Mouse (Mus musculus): ENCODE measurements around the gene Dolpp1. TPM values are rescaled to one million over a fixed set of nuclear protein-coding genes. Genes with fewer than 3 reads are reported as not detected.
"Not testable (repeated sequence)": the region's sequence is repeated elsewhere in the genome, so short reads cannot be mapped to it uniquely, and the experiment has no call there.

The Dolpp1 gene
- polyA plus RNA-seq, 1 experiment from 2014 or later: 53.2 TPM

DNA sequence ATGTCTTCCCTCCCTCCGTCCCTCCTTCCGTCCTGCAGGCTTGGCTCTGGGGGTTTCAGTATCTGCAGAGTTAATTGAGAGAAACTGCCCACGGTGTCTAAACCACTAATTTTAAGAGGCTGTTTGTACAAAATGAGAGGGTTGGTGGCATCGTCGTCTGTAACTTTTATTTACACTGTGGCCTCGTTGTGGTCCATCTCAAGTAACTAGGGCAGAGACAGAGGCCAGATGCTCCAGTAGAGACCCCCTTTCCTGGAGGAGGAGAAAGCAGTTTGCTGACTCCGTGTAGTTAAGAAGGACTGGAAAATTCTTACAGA lies 24.6 kb downstream of the Dolpp1 start:
- Histone ChIP-seq H3K36me3 (peaks cover 12% of the 10 kb centered on the region), H3K4me1 (peaks cover 56% of the 10 kb centered on the region), H3K9me3 (replicated peaks) (no peaks in the 10 kb centered on the region), H3K27ac (replicated peaks) (peak overlapping the region; percentile 99), H3K27me3 (ENCODE audit: low read depth, poor library complexity, severe bottlenecking) (peaks cover 18% of the 10 kb centered on the region), H3K4me3 (peak overlapping the region; percentile 94)
- DNase-seq (ENCODE audit: low spot score): no peak
- under 1% methylated on average over 7 of the region's 7 CpGs for WGBS

DNA sequence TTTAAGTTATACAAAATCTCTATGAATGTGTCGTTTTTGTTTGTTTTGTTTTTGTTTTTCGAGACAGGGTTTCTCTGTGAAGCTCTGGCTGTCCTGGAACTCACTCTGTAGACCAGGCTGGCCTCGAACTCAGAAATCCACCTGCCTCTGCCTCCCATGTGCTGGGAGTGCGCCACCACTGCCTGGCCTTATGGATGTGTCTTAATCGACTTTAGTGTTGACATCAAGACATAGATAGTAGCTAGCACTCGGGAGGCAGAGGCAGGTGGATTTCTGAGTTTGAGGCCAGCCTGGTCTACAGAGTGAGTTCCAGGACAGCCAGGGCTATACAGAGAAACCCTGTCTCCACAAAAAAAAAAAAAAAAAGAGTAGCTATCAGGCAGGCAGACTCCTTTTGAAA lies 25.1 kb downstream of the Dolpp1 start:
- H3K27ac ChIP-seq (replicated peaks): peak overlapping the region; percentile 99; the same call in 1 of the 2 replicates
- H3K4me3 ChIP-seq: peak overlapping the region; percentile 94
- peaks cover 56% of the 10 kb centered on the region for H3K4me1 ChIP-seq
- peaks cover 18% of the 10 kb centered on the region for H3K27me3 ChIP-seq (ENCODE audit: low read depth, poor library complexity, severe bottlenecking)
- WGBS: 80% methylated on average over 6 of the region's 6 CpGs
- not testable (repeated sequence) for H3K9me3 ChIP-seq (replicated peaks); H3K36me3 ChIP-seq; DNase-seq (ENCODE audit: low spot score)

DNA sequence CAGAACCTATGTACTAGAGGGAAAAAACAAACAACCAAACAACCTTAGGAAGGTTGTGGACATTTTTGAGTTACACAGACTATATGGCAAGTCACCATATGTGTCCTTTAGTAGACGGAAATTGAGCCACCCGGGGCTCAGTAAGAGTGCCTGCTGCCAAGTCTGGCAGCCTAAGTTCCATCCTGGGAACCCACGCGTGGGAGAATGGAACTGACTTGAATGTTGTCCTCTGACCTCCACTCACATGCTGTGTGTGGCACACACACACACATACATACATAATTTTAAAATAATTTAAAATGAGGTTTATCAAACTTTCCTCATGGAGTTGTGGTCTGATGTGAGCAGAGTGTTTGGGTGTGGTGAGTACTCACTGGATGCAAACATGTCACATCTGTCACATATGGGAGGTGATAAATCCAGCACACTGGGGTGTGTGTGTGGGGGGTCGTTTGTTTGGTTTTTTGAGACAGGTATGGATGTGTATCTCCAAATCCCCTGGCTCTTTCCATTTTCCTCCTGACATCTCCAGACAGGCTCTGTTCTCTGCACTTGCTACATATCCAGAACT lies 25.6 kb downstream of the Dolpp1 start:
- Histone ChIP-seq H3K36me3 (peaks cover 8% of the 10 kb centered on the region), H3K27ac (replicated peaks) (no peak overlapping the region), H3K4me3 (peak overlapping the region; percentile 26), H3K27me3 (ENCODE audit: low read depth, poor library complexity, severe bottlenecking) (peaks cover 18% of the 10 kb centered on the region), H3K4me1 (peaks cover 56% of the 10 kb centered on the region), H3K9me3 (replicated peaks) (no peaks in the 10 kb centered on the region)
- 84% methylated on average over 5 of the region's 5 CpGs for WGBS
- no peak for DNase-seq (ENCODE audit: low spot score)

- H3K27me3 ChIP-seq (ENCODE audit: low read depth, poor library complexity, severe bottlenecking): peaks cover 17% of the 10 kb centered on the region
- peaks cover 9% of the 10 kb centered on the region; the same call in 1 of the 2 replicates for H3K36me3 ChIP-seq
- peak overlapping the region; percentile 26 for H3K4me3 ChIP-seq
- H3K4me1 ChIP-seq: peaks cover 55% of the 10 kb centered on the region
- WGBS: 80% methylated on average over 6 of the region's 6 CpGs
- no peaks in the 10 kb centered on the region for H3K9me3 ChIP-seq (replicated peaks)
- no peak for DNase-seq (ENCODE audit: low spot score)
- H3K27ac ChIP-seq (replicated peaks): no peak overlapping the region
These were observed 26.2 kb downstream of the Dolpp1 start for GRCm38 (mm10) chr2:30418259-30418658.

GRCm38 (mm10) chr2:30419112-30419511 lies 27.1 kb downstream of the Dolpp1 start:
- H3K4me3 ChIP-seq: peak overlapping the region; percentile 30; the same call in 1 of the 2 replicates
- H3K4me1 ChIP-seq: peaks cover 46% of the 10 kb centered on the region
- H3K9me3 ChIP-seq (replicated peaks): no peaks in the 10 kb centered on the region
- H3K27ac ChIP-seq (replicated peaks): peak overlapping the region; percentile 65
- H3K36me3 ChIP-seq: peaks cover 9% of the 10 kb centered on the region; the same call in 1 of the 2 replicates
- WGBS: 39% methylated on average over 10 of the region's 10 CpGs
- no peak for DNase-seq (ENCODE audit: low spot score)
- H3K27me3 ChIP-seq (ENCODE audit: low read depth, poor library complexity, severe bottlenecking): peaks cover 9% of the 10 kb centered on the region

DNA sequence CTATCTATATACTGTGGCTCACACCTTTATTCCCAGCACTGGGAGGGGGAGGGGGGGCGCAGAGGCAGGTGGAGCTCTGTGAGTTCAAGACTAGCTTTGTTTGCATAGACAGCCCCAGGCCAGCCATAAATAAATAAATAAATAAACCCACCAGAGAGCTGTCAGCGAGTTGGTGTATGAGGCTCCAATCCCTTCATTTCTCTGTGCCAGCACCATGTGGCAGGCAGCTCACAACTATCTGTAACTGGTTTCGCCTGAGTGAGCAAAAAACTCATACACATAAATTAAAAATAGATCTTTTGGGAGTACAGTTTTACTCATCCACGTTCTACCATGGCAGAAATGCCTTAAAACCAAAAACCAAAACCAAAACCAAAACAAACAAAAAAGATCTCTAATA lies 29.4 kb downstream of the Dolpp1 start:
- Histone ChIP-seq H3K4me1 (peaks cover 30% of the 10 kb centered on the region), H3K36me3 (peaks cover 16% of the 10 kb centered on the region), H3K9me3 (replicated peaks) (no peaks in the 10 kb centered on the region), H3K27me3 (ENCODE audit: low read depth, poor library complexity, severe bottlenecking) (no peaks in the 10 kb centered on the region), H3K27ac (replicated peaks) (no peak overlapping the region), H3K4me3 (no peak overlapping the region)
- no peak for DNase-seq (ENCODE audit: low spot score)
- 87% methylated on average over 4 of the region's 4 CpGs for WGBS

GRCm38 (mm10) chr2:30429156-30429555 lies 37.1 kb downstream of the Dolpp1 start:
- Histone ChIP-seq H3K27ac (replicated peaks) (no peak overlapping the region), H3K4me1 (no peaks in the 10 kb centered on the region), H3K9me3 (replicated peaks) (no peaks in the 10 kb centered on the region), H3K27me3 (ENCODE audit: low read depth, poor library complexity, severe bottlenecking) (no peaks in the 10 kb centered on the region), H3K36me3 (peaks cover 84% of the 10 kb centered on the region), H3K4me3 (no peak overlapping the region)
- no peak for DNase-seq (ENCODE audit: low spot score)

DNA sequence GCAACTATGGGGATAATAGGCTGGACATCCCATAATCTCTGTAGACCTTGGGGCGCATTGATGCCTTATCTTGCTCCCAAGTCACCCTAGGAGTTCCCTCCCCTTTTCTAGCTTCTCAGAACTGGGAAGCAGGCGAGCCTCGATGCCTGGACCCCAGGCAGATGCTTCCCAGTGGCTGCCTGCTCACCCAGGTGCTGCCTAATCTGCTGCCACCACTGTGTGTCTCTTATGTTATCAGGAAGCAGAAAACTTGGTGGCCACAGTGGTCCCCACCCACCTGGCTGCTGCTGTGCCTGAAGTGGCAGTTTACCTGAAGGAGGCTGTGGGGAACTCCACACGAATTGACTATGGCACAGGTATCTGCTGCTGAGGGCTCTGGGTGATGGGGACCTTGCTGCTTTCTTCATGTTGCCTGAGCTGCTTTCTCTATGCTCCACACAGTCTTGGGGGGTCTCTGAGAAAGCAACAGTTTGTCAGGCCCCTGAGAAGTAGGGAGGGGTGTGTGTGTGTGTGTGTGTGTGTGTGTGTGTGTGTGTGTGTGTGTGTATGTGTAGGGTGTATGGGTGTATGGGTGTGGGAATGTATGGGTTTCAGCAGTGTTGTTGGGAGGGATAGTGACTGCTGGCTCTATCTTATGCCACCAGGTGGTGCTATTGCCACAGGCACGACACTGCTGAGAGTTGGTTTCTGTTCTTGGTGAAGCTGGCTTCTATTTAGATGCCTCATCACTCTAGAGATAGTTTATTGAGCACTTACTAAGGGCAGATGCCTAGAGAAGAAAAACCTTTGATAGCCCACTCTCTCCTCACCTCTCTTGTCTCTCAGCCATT lies 43.5 kb downstream of the Dolpp1 start:
- 60% methylated on average over 5 of the region's 5 CpGs for WGBS
- H3K27me3 ChIP-seq (ENCODE audit: low read depth, poor library complexity, severe bottlenecking): no peaks in the 10 kb centered on the region
- peak; percentile 70 for DNase-seq (ENCODE audit: low spot score)
- no peak overlapping the region for H3K4me3 ChIP-seq
- peaks cover 90% of the 10 kb centered on the region for H3K36me3 ChIP-seq
- peaks cover 10% of the 10 kb centered on the region for H3K4me1 ChIP-seq
- no peaks in the 10 kb centered on the region for H3K9me3 ChIP-seq (replicated peaks)
- no peak overlapping the region for H3K27ac ChIP-seq (replicated peaks)

- WGBS: 83% methylated on average over 5 of the region's 5 CpGs
- Histone ChIP-seq H3K27me3 (ENCODE audit: low read depth, poor library complexity, severe bottlenecking) (no peaks in the 10 kb centered on the region), H3K4me3 (no peak overlapping the region), H3K9me3 (replicated peaks) (no peaks in the 10 kb centered on the region), H3K36me3 (peaks cover 86% of the 10 kb centered on the region), H3K27ac (replicated peaks) (no peak overlapping the region), H3K4me1 (peaks cover 16% of the 10 kb centered on the region)
- no peak for DNase-seq (ENCODE audit: low spot score)
These were observed 44.1 kb downstream of the Dolpp1 start for GRCm38 (mm10) chr2:30436156-30436545.

GRCm38 (mm10) chr2:30436809-30437208 lies 44.8 kb downstream of the Dolpp1 start:
- no peaks in the 10 kb centered on the region for H3K9me3 ChIP-seq (replicated peaks)

DNA sequence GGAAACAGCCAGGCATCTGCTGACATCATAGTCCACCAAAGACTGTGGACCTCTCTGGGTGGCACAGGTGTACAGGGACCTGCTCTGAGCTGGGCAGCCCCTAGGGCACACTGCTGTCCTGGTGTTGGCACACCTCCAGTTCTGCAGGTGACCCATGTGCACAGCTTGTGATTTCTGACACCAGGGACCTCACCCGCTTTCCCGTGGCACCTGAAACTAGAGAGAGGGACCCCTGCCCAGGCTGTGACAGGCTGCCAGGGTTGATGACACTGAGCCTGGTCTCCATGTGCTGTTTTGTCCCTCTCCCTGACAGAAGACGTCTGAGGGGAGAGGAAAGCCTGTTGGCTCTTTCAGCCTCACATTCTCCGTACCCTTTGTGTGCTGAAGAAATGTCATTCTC lies 45.7 kb downstream of the Dolpp1 start:
- 94% methylated on average over 4 of the region's 4 CpGs for WGBS
- H3K4me3 ChIP-seq: no peak overlapping the region

More at GRCm38 (mm10) chr2:30436809-30437208, 44.8 kb downstream of the Dolpp1 start:
- no peak for DNase-seq (ENCODE audit: low spot score)
- H3K4me3 ChIP-seq: no peak overlapping the region
- H3K36me3 ChIP-seq: peaks cover 79% of the 10 kb centered on the region
- no peaks in the 10 kb centered on the region for H3K27me3 ChIP-seq (ENCODE audit: low read depth, poor library complexity, severe bottlenecking)
- no peak overlapping the region for H3K27ac ChIP-seq (replicated peaks)
- WGBS: 84% methylated on average over 4 of the region's 4 CpGs
- H3K4me1 ChIP-seq: peaks cover 23% of the 10 kb centered on the region

DNA sequence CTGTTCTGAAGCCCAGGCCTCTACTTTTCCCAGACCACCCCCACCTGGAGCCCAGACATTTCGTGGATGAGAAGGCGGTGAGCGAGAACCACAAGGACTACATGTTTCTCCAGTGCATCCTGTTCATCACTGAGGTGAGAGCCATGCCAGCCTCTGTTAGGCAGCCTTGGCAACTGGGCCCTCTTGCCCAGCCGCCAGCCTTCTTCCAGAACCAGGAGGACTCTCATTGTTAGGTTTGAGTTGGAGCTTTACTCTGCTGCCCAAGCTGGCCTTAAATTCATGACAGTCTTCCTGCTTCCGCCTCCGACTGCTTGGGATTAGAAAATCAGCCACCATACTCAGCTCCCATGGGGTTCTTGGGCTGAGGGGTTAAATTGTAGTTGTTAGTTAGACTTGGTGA lies 47.6 kb downstream of the Dolpp1 start:
- Histone ChIP-seq H3K27me3 (ENCODE audit: low read depth, poor library complexity, severe bottlenecking) (no peaks in the 10 kb centered on the region), H3K9me3 (replicated peaks) (no peaks in the 10 kb centered on the region), H3K36me3 (peaks cover 72% of the 10 kb centered on the region), H3K27ac (replicated peaks) (no peak overlapping the region), H3K4me1 (peaks cover 51% of the 10 kb centered on the region), H3K4me3 (no peak overlapping the region)
- WGBS: 92% methylated on average over 6 of the region's 6 CpGs
- DNase-seq (ENCODE audit: low spot score): no peak

More for the DNA sequence above, 45.7 kb downstream of the Dolpp1 start:
- Histone ChIP-seq H3K4me1 (peaks cover 33% of the 10 kb centered on the region), H3K27ac (replicated peaks) (no peak overlapping the region), H3K27me3 (ENCODE audit: low read depth, poor library complexity, severe bottlenecking) (no peaks in the 10 kb centered on the region), H3K9me3 (replicated peaks) (no peaks in the 10 kb centered on the region), H3K36me3 (peaks cover 72% of the 10 kb centered on the region)
- no peak for DNase-seq (ENCODE audit: low spot score)

DNA sequence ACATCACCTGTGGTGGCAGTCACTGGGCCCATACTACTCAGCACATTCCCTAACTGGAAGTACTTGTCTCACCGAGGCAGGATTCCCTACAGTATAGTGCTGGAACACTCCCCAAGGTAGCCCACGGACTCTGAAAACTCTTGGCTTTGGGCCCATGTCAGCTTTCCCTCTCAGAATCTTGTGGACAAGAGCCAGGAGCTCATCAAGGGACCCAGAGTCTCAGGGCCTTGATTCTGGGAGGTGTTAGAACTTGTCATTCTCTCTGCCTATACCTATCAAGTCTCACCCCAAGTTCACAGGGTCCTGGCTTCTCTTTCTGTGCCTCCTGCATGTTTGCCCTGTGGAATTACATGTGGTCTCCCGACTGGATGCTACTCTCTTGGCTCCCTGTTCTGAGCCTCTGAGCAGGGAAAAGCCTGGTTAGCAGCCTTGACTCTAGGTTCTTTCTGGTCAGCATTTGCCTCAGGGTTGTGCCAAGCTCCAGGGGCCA lies 48.2 kb downstream of the Dolpp1 start:
- Histone ChIP-seq H3K27me3 (ENCODE audit: low read depth, poor library complexity, severe bottlenecking) (no peaks in the 10 kb centered on the region), H3K36me3 (peaks cover 72% of the 10 kb centered on the region), H3K4me1 (peaks cover 57% of the 10 kb centered on the region), H3K27ac (replicated peaks) (peak overlapping the region; percentile 98), H3K9me3 (replicated peaks) (no peaks in the 10 kb centered on the region), H3K4me3 (no peak overlapping the region)
- WGBS: 86% methylated on average over 3 of the region's 3 CpGs
- DNase-seq (ENCODE audit: low spot score): no peak
